Mouse (Mus musculus) left cerebral cortex, postnatal 14 days (tissue): ENCODE measurements around the gene Sirt1. TPM values are rescaled to one million over a fixed set of nuclear protein-coding genes. Genes with fewer than 3 reads are reported as not detected.
A peak's percentile ranks its signal among the peaks of the same experiment; 100 is the strongest.
"Not testable (repeated sequence)": the region's sequence is repeated elsewhere in the genome, so short reads cannot be mapped to it uniquely, and the experiment has no call there.

Experiments used
- DNase-seq, 2 experiments: peaks; one replicate each; pipeline ENCODE4 v3.0.0; 2021 to 2022; ENCODE audit warnings: low spot score in 2 of 2, mixed read lengths in 1 of 2
- intact Hi-C: fragments of 180-260 bp; cut with DNase I; formaldehyde crosslinking; loops from one replicate; pipeline ENCODE4 v1.15.1; 2025
- total RNA-seq, 2 experiments: library from RNA; stranded (reverse); gene quantifications; 2 replicates each; pipeline ENCODE4 v1.2.3; 2021

Gene Sirt1
- total RNA-seq, 2 experiments from 2014 or later, result 11.4 to 13.4 TPM

DNA sequence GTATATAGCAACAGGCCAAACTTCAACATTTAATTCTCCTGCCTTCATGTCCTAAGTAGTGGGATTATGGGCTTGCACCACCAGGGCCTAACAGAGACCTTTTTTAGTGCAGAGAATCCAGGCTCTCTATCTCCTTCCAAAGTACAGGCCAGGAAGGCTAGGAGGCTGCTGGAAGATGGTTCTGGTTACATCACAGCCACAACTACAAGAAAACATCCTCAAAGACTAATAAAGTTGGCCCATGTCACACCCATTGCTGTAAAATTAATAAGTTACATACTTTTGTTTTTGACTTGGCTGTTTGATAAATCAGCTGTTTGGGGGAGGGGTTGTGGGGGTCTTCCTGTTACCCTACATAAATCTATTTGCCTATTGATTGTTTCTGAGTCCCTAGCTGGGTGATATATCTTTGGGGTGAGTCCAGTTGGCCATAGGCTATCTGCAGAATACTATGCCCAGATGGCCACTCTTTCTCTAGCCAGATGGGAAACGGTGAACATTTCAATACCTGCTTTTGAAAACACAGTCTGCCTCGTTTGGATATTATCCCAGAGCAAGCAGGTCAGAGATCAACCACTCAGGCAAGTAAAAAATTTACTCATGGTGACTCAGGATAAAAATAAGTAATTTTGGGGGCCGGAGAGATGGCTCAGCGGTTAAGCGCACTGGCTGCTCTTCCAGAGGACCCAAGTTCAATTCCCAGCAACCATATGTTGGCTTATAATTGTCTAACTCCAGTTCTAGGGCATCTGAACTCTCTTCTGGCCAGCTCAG, 21.4 kb upstream of the Sirt1 start:
- intact Hi-C loops, result no loop called here
- DNase-seq, result no peak

- DNase-seq, result no peak
- intact Hi-C loops, result no loop called here
Observed at GRCm38 (mm10) chr10:63396963-63397362, 15.5 kb upstream of the Sirt1 start.

GRCm38 (mm10) chr10:63388948-63389347, 7.4 kb upstream of the Sirt1 start:
- intact Hi-C loops, result no loop called here
- DNase-seq, result no peak

- no peak for DNase-seq
- intact Hi-C loops, result no loop called here
Observed at GRCm38 (mm10) chr10:63386991-63387390, 5.5 kb upstream of the Sirt1 start.

- intact Hi-C loops, result no loop called here
- DNase-seq, result peak; percentile 83 to 90
Observed at GRCm38 (mm10) chr10:63386444-63386843, 4.9 kb upstream of the Sirt1 start.

DNA sequence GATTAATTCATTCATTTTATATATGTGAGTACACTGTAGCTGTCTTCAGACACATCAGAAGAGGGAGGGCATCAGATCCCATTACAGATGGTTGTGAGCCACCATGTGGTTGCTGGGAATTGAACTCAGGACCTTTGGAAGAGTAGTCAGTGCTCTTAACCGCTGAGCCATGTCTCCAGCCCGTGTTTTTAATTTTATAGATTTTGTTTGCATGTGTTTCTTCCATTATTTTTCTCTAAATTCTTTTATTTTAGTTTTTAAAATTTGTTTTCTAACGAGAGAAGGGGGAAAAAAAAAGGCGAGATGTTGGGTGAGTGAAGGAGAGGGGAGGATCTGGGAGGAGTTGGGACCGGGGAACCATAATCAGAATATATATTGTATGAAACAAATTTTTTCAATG, 4.4 kb upstream of the Sirt1 start:
- DNase-seq, intact Hi-C loops: not testable (repeated sequence)

GRCm38 (mm10) chr10:63382372-63383279, 1.1 kb upstream of the Sirt1 start, which contains the start of gene Dnajc12:
Dnajc12 (plus strand) TSS chr10:63382443.
- intact Hi-C loops, result loop anchor here (5.0 kb wide), 2 partner anchors 45 to 70 kb away; no protein-coding TSS in a partner anchor
- DNase-seq, result peak; percentile 86 to 93

DNA sequence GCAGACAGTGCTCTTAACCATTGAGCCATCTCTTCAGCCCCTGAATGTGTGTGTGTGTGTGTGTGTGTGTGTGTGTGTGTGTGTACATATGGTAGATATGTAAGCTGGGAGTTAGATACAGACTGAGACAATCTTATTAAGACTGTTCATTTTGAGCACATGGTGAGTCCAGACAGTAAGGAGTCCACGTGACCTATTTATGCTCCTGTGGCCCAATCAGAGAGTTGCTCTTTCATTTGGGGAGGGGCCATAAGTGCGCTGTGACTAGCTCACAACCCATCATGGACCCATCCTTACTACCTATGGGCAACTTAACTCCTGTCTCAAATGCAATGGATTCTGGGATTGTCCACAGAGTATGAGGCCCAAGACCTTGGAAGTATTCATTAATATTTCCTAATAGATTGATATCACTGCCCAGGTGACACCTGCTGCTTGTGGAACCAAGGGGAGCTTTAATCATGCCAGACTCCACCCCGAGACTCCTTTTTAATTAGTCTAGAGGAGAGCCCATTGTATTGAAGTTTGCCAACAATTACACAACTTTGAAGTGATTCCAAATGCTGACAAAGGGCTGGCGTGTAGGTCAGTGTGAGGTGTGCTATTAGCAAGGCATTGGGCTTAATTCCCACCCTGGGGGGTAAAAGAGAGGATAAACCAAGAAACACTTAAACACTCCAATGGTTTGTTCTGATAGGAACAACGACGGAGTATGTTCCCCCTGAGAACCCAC, 2.4 kb downstream of the Sirt1 start:
- intact Hi-C loops, result loop anchor here (5.0 kb wide), 1 partner anchor 227 kb away; no protein-coding TSS in a partner anchor
- no peak for DNase-seq

DNA sequence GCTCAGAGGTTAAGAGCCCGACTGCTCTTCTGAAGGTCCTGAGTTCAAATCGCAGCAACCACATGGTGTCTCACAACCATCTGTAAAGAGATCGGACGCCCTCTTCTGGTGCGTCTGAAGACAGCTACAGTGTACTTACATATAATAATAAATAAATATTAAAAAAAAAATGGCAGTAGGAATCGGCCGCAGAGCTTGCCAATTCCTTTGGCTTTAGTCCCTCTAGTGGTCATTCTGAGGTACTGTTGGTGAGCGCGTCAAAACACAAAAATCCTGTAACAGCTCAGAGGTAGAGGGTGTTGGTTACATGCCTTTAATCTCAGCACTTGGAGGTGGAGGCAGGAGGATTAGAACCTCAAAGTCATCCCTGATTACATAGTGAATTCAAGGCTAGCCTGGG, 4.0 kb downstream of the Sirt1 start:
- intact Hi-C loops, result loop anchor here (5.0 kb wide), 1 partner anchor 225 kb away; no protein-coding TSS in a partner anchor
- DNase-seq, result peak; percentile 69 to 70

DNA sequence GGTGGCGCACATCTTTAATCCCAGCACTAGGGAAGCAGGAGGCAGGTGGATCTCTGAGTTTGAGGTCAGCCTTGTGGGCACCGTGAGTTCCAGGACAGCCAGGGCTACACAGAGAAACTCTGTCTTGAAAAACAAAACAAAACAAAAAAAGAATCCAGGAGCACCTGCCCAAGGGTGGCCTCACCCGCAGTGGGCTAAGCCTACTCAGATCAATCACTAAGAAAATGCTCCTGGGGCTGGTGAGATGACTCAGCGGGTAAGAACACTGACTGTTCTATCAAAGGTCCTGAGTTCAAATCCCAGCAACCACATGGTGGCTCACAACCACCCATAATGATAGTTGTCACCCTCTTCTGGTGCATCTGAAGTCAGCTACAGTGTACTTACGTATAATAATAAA, 5.2 kb downstream of the Sirt1 start:
- no peak for DNase-seq
- intact Hi-C loops, result loop anchor here (5.0 kb wide), 1 partner anchor 224 kb away; no protein-coding TSS in a partner anchor

GRCm38 (mm10) chr10:63368041-63368440, 13.5 kb downstream of the Sirt1 start:
- intact Hi-C loops, result no loop called here
- DNase-seq, result no peak

DNA sequence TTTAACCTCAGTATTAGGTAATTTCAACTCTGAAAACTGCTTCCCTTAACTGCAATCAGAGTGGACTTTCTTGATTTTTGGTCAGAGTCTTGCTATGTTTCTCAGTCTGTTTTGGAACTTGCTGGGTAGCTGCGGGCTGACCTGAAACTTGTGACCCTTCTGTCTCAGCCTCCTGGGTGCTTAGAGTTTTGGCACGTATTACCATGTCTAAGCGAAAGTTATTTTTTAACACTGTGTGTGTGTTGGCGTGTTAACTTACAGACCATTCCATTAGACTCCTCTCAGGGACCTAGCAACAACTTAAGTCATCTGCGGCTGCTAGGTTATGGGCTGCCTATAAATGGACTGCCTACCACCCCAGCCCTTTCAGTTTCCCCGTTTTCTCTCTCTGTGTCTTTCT, 14.1 kb downstream of the Sirt1 start:
- intact Hi-C loops, result no loop called here
- no peak for DNase-seq

DNA sequence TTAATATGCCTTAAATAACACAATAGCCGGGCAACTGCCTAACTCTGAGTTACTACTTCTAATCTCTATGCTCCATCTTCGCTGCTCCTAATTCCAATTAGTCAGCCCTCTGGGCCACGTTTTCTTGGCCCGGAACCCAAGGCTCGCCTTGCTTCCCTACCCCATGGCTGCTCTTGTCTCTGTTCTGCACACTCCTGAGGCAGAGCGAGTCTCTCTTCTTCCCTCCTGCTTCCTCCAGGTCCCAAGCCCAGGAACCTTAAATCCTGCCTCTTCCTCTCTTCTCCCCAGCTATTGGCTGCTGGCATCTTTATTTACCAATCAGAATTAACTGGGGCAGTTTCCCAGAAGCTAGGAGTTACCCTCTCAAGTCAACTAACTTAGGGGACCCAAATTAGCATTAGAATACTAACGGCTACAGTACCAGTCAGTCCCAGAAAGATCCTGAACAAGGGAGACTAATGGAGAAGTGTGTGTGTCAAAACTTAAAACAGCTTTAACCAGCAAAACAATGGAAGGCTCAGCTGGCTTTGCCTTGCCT, 15.5 kb downstream of the Sirt1 start:
- intact Hi-C loops, result no loop called here
- DNase-seq, result no peak

DNA sequence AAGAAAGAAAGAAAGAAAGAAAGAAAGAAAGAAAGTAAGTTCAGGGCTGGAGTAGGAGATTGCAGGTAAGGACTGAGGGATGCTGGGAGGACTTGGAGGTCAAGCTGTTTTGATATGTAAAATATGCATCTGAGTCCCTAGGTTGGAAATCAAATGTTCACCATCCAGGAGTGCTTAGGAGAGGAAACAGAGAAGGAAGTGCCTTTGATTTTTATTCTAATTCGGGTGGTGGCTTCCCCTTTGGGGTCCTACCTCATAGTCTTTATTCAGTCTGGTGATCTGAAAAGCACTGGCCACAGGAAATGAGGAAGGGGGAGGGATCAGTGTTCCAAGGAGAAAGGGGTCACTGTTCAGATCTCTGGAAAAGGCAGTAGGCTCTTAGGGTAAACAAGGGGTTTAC, 21.0 kb downstream of the Sirt1 start:
- no peak for DNase-seq
- intact Hi-C loops, result no loop called here

GRCm38 (mm10) chr10:63352111-63352510, 29.4 kb downstream of the Sirt1 start:
- intact Hi-C loops, result no loop called here
- peak; percentile 42 to 50 for DNase-seq

- intact Hi-C loops, DNase-seq: not testable (repeated sequence)
Observed at GRCm38 (mm10) chr10:63351099-63351498, 30.4 kb downstream of the Sirt1 start.

GRCm38 (mm10) chr10:63350666-63351065, 30.8 kb downstream of the Sirt1 start:
- intact Hi-C loops, result no loop called here
- no peak for DNase-seq

GRCm38 (mm10) chr10:63348291-63348690, 33.2 kb downstream of the Sirt1 start:
- intact Hi-C loops, result no loop called here
- DNase-seq, result no peak

DNA sequence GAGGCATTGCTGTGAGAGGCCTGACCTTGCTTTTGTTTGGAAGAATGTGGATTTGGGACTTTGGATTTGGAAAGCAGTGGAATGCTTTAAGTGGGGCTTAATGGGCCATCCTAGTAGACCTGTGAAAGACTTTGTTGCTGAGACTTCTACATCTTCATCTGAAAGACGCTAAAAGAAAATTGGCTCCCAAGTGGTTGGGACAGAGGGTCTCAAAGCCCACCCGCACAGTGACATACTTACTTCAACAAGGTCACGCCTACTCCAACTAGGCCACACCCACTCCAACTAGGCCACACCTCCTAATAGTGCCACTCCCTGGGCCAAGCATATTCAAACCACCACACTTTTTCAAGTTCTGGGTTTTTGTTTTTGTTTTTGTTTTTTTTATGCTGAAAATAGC, 36.8 kb downstream of the Sirt1 start:
- intact Hi-C loops, result no loop called here
- no peak for DNase-seq
